Mouse (Mus musculus): ENCODE data around the gene Akap2. TPM values are rescaled to one million over a fixed set of nuclear protein-coding genes. Genes with fewer than 3 reads are reported as not detected.
A peak's percentile ranks its signal among the peaks of the same experiment; 100 is the strongest.

Akap2 gene
- polyA plus RNA-seq, 1 experiment from 2014 or later = 2.2 TPM

DNA sequence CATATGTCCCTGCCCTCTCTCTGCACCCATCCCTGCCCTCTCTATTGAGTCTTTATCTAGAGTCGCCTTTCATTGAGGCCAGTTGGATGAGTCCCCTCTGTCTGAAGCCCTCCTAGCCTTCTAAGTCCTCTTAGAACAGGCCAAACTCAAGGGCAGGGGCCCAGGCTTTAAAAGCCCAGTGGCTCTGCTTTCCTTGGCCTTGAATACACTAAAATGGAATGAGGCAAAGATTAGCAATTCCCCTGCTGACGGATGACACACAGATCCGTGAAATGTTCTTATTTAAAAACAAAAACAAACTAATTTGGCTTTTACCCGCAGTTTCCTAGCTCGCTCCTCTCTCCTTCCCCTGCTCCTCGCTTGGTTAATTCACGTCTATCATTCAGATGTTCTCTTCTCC, 45.0 kb downstream of the Akap2 start:
- ATAC-seq (ENCODE audit: insufficient read depth) = no peak
- no peaks in the 10 kb centered on the region for H3K9me3 ChIP-seq (replicated peaks)
- 58% methylated on average over 7 of the region's 7 CpGs for WGBS (ENCODE audit: insufficient replicate concordance)
- H3K27me3 ChIP-seq = no peaks in the 10 kb centered on the region
- no peaks in the 10 kb centered on the region for H3K36me3 ChIP-seq (replicated peaks)
- H3K4me1 ChIP-seq (replicated peaks) = no peaks in the 10 kb centered on the region
- H3K4me3 ChIP-seq (replicated peaks) = no peak overlapping the region
- no peak overlapping the region for H3K4me2 ChIP-seq
- no peak overlapping the region for H3K27ac ChIP-seq (replicated peaks)
- H3K9ac ChIP-seq = no peak overlapping the region

DNA sequence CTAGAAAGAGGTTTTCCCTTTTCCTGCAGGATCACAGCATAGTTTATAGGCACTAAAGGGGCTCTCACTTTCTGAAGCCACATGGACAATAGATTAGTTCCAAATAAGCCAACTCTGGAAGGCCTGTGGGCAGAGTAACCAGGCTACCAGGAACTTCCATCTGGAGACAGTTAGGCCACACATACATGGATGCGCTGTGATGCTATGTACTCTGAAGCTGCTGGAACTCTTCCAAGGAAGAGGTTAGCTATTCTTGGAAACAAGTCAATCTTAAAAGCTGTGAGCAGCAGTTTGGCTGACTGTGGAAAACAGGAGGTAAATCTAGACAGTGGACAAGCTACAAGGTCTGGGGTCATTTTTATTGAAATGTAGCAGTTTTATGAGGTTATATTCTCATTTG, 46.9 kb downstream of the Akap2 start:
- 75% methylated on average over 1 of the region's 1 CpGs for WGBS (ENCODE audit: insufficient replicate concordance)
- no peak overlapping the region for H3K27ac ChIP-seq (replicated peaks)

DNA sequence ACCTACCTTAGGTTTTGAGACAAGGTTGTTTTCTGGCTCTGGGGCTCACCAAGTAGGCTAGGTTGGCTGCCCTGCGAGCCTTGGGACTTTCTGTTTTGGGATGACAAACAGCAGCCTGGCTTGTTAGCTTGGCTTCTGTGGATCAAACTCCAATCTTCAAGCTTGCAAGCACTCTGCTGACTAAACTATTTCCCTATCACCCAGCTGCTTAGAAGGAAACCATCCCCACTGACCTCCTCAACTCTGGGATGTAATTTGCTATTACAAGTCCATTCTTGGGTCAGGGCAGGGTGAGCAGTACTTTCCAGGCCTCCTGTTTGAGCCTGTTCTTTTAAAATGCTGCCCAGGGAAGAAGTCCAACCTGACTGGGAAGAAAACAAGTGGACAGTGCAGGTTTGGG, 47.5 kb downstream of the Akap2 start:
- H3K27me3 ChIP-seq = no peaks in the 10 kb centered on the region
- 45% methylated on average over 1 of the region's 1 CpGs for WGBS (ENCODE audit: insufficient replicate concordance)
- H3K4me1 ChIP-seq (replicated peaks) = no peaks in the 10 kb centered on the region
- no peak overlapping the region for H3K27ac ChIP-seq (replicated peaks)
- H3K9ac ChIP-seq = no peak overlapping the region
- ATAC-seq (ENCODE audit: insufficient read depth) = no peak
- H3K4me2 ChIP-seq = no peak overlapping the region
- H3K9me3 ChIP-seq (replicated peaks) = no peaks in the 10 kb centered on the region
- H3K4me3 ChIP-seq (replicated peaks) = no peak overlapping the region
- no peaks in the 10 kb centered on the region for H3K36me3 ChIP-seq (replicated peaks)

More for the DNA sequence above, 46.9 kb downstream of the Akap2 start:
- Histone ChIP-seq H3K27me3 (no peaks in the 10 kb centered on the region), H3K4me2 (no peak overlapping the region), H3K4me3 (replicated peaks) (no peak overlapping the region), H3K36me3 (replicated peaks) (no peaks in the 10 kb centered on the region), H3K4me1 (replicated peaks) (no peaks in the 10 kb centered on the region), H3K9me3 (replicated peaks) (no peaks in the 10 kb centered on the region), H3K9ac (no peak overlapping the region)
- no peak for ATAC-seq (ENCODE audit: insufficient read depth)

DNA sequence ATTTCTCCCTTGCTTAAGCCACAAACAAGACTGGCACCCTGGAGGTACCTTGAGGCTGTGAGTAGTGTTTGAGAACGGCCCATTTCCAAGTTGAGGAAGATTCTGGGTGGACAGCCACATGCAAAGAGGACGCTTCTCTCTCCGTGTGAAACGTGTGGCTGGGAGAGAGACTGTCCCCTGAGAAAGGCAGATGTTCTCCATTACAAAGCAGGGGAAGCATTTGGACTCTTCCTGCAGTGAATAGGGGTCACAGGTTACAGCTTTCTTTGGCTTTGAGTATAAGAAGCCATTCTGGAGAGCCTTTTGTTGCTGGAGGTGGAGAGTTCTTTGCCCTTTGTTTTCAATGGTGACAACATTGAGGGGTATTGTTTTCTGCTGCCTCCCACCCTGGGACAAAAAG, 48.3 kb downstream of the Akap2 start:
- Histone ChIP-seq H3K27ac (replicated peaks) (no peak overlapping the region), H3K36me3 (replicated peaks) (no peaks in the 10 kb centered on the region), H3K9ac (no peak overlapping the region), H3K4me1 (replicated peaks) (no peaks in the 10 kb centered on the region), H3K4me3 (replicated peaks) (no peak overlapping the region), H3K4me2 (no peak overlapping the region), H3K9me3 (replicated peaks) (no peaks in the 10 kb centered on the region), H3K27me3 (no peaks in the 10 kb centered on the region)
- 51% methylated on average over 4 of the region's 4 CpGs for WGBS (ENCODE audit: insufficient replicate concordance)
- ATAC-seq (ENCODE audit: insufficient read depth) = no peak

DNA sequence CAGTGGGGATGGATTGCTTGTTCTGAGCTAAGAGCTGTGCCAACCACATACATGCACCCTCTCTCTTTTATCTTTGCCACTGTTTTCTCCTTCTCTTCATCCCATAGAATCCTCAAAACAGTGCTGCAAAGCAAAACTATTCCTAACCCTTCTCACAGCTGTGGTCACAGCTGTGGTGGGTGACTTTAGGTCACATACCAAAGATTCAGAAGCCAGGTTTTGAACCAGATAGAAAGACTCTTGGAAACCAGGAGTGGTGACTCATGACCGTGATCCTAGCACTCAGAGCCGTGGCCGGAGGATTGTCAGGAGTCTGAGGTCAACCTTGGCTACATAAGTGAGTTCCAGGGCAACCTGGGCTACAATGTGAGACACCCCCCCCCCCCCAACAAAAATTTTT, 51.5 kb downstream of the Akap2 start:
- no peak overlapping the region for H3K27ac ChIP-seq (replicated peaks)
- no peak overlapping the region for H3K4me3 ChIP-seq (replicated peaks)
- H3K36me3 ChIP-seq (replicated peaks) = no peaks in the 10 kb centered on the region
- no peak overlapping the region for H3K9ac ChIP-seq
- H3K27me3 ChIP-seq = no peaks in the 10 kb centered on the region
- 68% methylated on average over 3 of the region's 3 CpGs for WGBS (ENCODE audit: insufficient replicate concordance)
- no peak overlapping the region for H3K4me2 ChIP-seq
- no peaks in the 10 kb centered on the region for H3K9me3 ChIP-seq (replicated peaks)
- H3K4me1 ChIP-seq (replicated peaks) = peaks cover 8% of the 10 kb centered on the region
- no peak for ATAC-seq (ENCODE audit: insufficient read depth)

DNA sequence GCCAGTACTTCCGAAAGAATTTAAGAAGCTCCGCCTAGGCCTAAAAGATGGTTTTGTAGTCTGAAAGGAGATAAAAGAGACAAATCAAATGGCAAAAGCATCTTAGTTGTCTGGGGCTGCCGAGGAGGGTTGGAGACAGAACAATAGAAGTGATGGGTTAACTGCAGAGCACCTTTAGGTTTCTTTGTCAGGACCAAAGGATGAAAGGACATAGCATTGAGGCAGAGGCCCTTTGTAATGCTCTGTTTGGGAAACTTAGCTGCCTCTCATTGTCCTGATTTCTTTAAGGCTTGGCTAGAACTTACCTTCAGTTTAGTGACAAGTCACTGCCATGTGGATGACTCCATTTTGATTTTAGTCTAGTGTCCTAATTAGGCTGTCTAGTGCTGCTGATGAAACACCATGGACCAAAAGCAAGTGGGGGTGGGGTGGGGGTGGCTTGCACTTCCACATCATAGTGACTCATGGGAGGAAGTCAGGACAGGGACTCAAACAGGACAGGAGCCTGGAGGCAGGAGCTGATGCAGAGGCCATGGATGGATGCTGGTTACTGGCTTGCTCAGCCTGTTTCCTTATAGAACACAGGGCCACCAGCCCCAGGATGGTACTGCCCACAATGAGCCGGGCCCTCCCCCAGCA, 52.8 kb downstream of the Akap2 start:
- WGBS (ENCODE audit: insufficient replicate concordance) = 57% methylated on average over 4 of the region's 4 CpGs
- peaks cover 11% of the 10 kb centered on the region for H3K4me1 ChIP-seq (replicated peaks)
- no peaks in the 10 kb centered on the region for H3K36me3 ChIP-seq (replicated peaks)
- H3K9ac ChIP-seq = no peak overlapping the region
- no peaks in the 10 kb centered on the region for H3K27me3 ChIP-seq
- H3K4me2 ChIP-seq = no peak overlapping the region
- no peak overlapping the region for H3K4me3 ChIP-seq (replicated peaks)
- H3K9me3 ChIP-seq (replicated peaks) = no peaks in the 10 kb centered on the region
- no peak for ATAC-seq (ENCODE audit: insufficient read depth)
- H3K27ac ChIP-seq (replicated peaks) = no peak overlapping the region

DNA sequence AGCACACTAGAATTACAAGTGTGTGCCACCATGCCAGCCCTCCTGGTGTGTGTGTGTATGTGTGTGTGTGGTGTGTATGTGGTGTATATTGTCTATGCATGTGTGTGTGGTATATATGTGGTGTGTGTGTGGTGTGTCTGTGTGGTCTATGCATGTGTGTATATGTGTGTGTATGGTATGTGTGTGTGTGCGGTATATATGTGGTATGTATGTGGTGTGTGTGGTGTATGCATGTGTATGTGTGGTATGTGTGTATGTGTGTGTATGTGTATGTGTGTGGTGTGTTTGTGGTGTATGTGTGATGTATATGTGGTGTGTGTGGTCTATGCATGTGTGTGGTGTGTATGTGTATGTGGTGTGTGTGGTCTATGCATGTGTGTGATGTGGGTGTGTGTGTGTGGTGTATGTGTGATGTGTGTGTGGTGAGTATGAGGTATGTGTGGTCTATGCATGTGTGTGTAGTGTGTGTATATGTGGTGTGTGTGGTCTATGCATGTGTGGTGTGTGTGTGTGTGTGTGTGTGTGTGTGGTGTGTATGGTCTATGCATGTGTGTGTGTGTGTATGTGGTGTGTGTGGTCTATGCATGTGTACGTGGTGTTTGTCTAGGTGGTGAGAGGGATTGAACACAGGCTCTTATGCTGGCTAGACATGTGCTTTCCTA, 54.2 kb downstream of the Akap2 start:
- ATAC-seq (ENCODE audit: insufficient read depth) = no peak
- Histone ChIP-seq H3K9me3 (replicated peaks) (no peaks in the 10 kb centered on the region), H3K9ac (no peak overlapping the region), H3K27me3 (no peaks in the 10 kb centered on the region), H3K27ac (replicated peaks) (no peak overlapping the region), H3K36me3 (replicated peaks) (no peaks in the 10 kb centered on the region), H3K4me3 (replicated peaks) (no peak overlapping the region), H3K4me1 (replicated peaks) (peaks cover 11% of the 10 kb centered on the region), H3K4me2 (no peak overlapping the region)
- 74% methylated on average over 2 of the region's 2 CpGs for WGBS (ENCODE audit: insufficient replicate concordance)

DNA sequence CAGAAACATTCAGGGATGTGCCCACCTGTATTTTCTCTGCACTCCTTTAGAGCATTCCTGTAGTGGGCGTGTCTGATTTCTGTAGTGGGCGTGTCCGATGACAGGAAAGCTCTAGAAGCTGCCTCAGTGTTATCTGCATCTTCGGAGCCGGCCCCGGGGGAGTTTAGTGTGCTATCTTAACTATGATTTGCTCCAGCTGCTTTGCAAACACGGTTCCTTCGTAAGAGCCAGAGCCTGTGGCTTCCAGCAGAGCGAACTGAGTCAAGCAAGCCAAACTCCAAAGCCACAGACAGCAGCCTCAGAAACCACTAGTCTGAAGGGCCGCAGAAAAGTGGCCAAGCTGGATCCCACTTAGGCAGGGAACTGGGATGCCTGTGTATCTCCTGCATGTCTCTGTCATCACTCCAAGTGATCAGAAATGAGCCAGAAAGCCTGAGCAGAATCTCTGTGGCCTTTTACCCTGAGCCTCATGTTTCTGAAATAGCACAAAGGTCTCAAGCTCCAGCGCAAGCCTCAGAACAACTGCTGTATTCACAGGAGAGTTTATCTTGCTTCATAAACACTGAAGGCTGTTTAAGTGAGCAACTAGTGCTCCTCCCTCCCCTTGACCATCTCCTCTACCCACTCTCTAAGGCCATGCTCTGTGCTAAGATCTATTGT, 55.5 kb downstream of the Akap2 start:
- 13% methylated on average over 11 of the region's 11 CpGs for WGBS (ENCODE audit: insufficient replicate concordance)
- Histone ChIP-seq H3K4me2 (no peak overlapping the region), H3K27ac (replicated peaks) (no peak overlapping the region), H3K4me1 (replicated peaks) (peaks cover 11% of the 10 kb centered on the region), H3K27me3 (0 out of 2 replicates have a peak, but pooled peaks cover 2% of the 10 kb centered on the region), H3K9me3 (replicated peaks) (no peaks in the 10 kb centered on the region), H3K36me3 (replicated peaks) (no peaks in the 10 kb centered on the region), H3K4me3 (replicated peaks) (no peak overlapping the region), H3K9ac (no peak overlapping the region)
- ATAC-seq (ENCODE audit: insufficient read depth) = no peak

DNA sequence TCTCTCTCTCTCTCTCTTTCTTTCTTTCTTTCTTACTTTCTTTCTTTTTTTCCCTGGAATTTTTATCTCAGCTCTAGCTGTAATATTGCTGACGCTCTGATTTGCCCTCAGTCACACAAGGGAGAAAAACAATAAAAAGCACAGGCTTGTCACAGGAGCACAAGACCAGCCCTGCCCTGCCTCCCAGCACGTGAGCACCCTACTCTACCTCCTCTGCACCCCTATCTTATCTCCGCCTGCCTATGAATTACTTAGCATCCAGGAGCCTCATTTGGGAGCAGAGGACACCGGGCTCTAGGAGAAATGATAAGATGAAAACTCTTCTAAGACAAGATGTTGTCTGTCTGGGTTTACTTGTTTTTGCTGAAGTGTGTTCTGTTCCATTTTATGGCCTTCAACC, 57.1 kb downstream of the Akap2 start:
- ATAC-seq (ENCODE audit: insufficient read depth) = peak; percentile 49; the same call in 1 of the 2 replicates
- peaks cover 11% of the 10 kb centered on the region for H3K4me1 ChIP-seq (replicated peaks)

DNA sequence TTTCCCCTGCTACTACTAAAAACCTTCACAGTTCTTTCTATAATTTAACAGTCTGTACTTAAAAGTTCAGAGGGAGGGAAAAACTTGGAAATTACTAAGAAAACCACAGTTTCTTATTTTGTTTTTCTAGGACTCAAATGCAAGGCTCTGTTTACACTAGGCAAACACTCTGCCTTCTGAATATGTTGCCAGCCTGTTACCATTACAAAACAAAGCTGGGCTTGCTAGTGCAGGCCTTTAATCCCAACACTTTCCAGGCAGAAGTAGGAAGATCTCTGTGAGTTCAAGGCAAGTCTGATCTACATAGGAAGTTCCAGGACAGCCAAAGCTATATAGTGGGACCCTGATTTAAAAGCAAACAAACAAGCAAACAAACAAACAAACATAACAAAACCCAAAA, 58.1 kb downstream of the Akap2 start:
- no peaks in the 10 kb centered on the region for H3K36me3 ChIP-seq (replicated peaks)
- H3K4me3 ChIP-seq (replicated peaks) = no peak overlapping the region
- no peak overlapping the region for H3K9ac ChIP-seq
- peaks cover 22% of the 10 kb centered on the region for H3K27me3 ChIP-seq
- no peak overlapping the region for H3K4me2 ChIP-seq
- H3K4me1 ChIP-seq (replicated peaks) = peaks cover 11% of the 10 kb centered on the region
- no peaks in the 10 kb centered on the region for H3K9me3 ChIP-seq (replicated peaks)
- ATAC-seq (ENCODE audit: insufficient read depth) = no peak
- H3K27ac ChIP-seq (replicated peaks) = no peak overlapping the region

More for the DNA sequence above, 57.1 kb downstream of the Akap2 start:
- H3K27ac ChIP-seq (replicated peaks) = no peak overlapping the region
- no peaks in the 10 kb centered on the region for H3K9me3 ChIP-seq (replicated peaks)
- H3K4me2 ChIP-seq = no peak overlapping the region
- no peak overlapping the region for H3K9ac ChIP-seq
- peaks cover 13% of the 10 kb centered on the region; the same call in 1 of the 2 replicates for H3K27me3 ChIP-seq
- no peaks in the 10 kb centered on the region for H3K36me3 ChIP-seq (replicated peaks)
- 22% methylated on average over 4 of the region's 4 CpGs for WGBS (ENCODE audit: insufficient replicate concordance)
- H3K4me3 ChIP-seq (replicated peaks) = no peak overlapping the region

DNA sequence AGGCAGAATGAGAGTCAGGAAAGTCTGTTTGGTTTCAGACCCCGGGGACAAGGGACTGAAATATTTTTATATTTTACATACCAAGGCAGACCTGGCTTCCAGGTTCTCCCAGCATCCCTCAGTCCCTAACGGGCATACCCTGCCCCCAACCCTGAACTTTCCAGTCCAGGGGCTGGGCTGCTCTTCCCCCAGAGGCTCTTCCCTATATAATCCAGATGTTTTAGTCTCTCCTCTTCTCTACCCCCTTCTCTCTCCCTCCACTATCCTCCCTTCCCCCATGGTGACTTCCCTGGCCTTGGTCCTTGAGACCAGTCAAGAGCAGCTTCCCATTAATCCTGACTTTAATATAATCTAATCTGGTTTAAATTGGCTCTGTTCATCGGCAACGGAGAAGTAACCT, 62.9 kb downstream of the Akap2 start:
- Histone ChIP-seq H3K4me3 (replicated peaks) (no peak overlapping the region), H3K27ac (replicated peaks) (no peak overlapping the region), H3K9ac (no peak overlapping the region), H3K4me1 (replicated peaks) (peaks cover 13% of the 10 kb centered on the region; the same call in 1 of the 2 replicates), H3K4me2 (no peak overlapping the region), H3K9me3 (replicated peaks) (no peaks in the 10 kb centered on the region), H3K27me3 (peaks cover 67% of the 10 kb centered on the region), H3K36me3 (replicated peaks) (no peaks in the 10 kb centered on the region)
- WGBS (ENCODE audit: insufficient replicate concordance) = 23% methylated on average over 4 of the region's 4 CpGs
- no peak for ATAC-seq (ENCODE audit: insufficient read depth)
